Mouse (Mus musculus) cerebellum, adult 18-20 months (tissue): ENCODE data around the gene Mtmr3.

ENCODE experiments used
- DNase-seq, 2 experiments: peaks; one replicate each; pipeline ENCODE4 v3.0.0; 2021

Mtmr3 gene

GRCm38 (mm10) chr11:4461154-4461553 lies 133.5 kb downstream of the Mtmr3 start:
- DNase-seq = no peak

GRCm38 (mm10) chr11:4460615-4461014 lies 134.0 kb downstream of the Mtmr3 start:
- DNase-seq = no peak

GRCm38 (mm10) chr11:4454895-4455535 lies 139.6 kb downstream of the Mtmr3 start:
- DNase-seq = no peak

- peak in 1 of 2 experiments; percentile 10 for DNase-seq
Observed at GRCm38 (mm10) chr11:4452467-4453184, 142.0 kb downstream of the Mtmr3 start.

GRCm38 (mm10) chr11:4451116-4451515 lies 143.5 kb downstream of the Mtmr3 start:
- peak; percentile 41 to 44 for DNase-seq

- DNase-seq = no peak
Observed at GRCm38 (mm10) chr11:4446195-4446868, 148.3 kb downstream of the Mtmr3 start.

- no peak for DNase-seq
Observed at GRCm38 (mm10) chr11:4442280-4442679, 152.4 kb downstream of the Mtmr3 start.

- DNase-seq = no peak
Observed at GRCm38 (mm10) chr11:4440978-4441377, 153.7 kb downstream of the Mtmr3 start, which contains the start of gene Hormad2. TSS of gene Hormad2 (minus strand) at chr11:4441105.

- DNase-seq = no peak
Observed at GRCm38 (mm10) chr11:4438211-4438610, 156.5 kb downstream of the Mtmr3 start.

GRCm38 (mm10) chr11:4437318-4437717 lies 157.3 kb downstream of the Mtmr3 start:
- DNase-seq = no peak

GRCm38 (mm10) chr11:4436631-4437030 lies 158.0 kb downstream of the Mtmr3 start:
- no peak for DNase-seq

- no peak for DNase-seq
Observed at GRCm38 (mm10) chr11:4434461-4434860, 160.2 kb downstream of the Mtmr3 start.
